In the genomic region with DNA sequence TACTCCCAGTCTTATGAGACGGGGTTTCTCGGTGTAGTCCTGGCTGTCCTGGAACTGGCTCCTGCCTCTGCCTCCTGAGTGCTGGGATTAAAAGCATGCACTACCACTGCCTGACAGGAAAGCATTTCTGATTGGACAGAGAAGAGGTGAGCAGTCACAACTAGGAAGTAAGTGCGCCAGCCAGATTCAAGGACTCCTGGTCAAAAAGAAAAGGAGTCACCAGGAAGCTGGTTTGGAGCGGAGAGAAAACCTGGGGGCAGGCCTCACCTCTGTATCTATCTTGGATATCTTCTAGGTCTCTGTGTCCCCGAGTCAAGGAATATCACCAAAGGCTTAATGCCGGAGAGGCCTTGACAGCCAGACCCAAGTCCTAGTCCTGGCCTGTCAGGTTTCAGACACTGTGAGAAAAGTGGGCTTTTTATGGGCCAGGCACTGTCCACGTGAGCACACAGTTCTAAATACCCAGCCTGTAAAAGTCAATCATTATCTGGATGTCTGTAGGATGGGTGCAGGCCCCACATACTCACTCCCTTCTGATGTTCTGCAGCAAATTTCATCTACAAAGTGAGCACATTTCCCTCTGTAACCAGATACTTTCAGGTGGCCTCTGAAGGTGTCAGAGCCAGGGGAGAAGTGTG, we compare ENCODE assay signal across 20 mouse cellular contexts. TPM values are rescaled to one million over a fixed set of nuclear protein-coding genes. Genes with fewer than 3 reads are reported as not detected.
DNase-seq lines count a peak whose midpoint lies in the region; ATAC-seq and TF ChIP-seq lines count a peak whose summit lies in the region.
"Had no signal": no experiment of that assay in that cellular context is flagged by ENCODE, and none has a peak within 500 bp of the region (broad histone marks: within the 10 kb centered on the region; RNA-seq: fewer than 3 reads in every experiment).

No protein-coding gene starts in this region.

- in situ Hi-C loops in CH12.LX (cut with MboI; ENCODE audit: low pct_ligation_motif_present, low pct_unique_long_range_greater_than_20kb, low sequenced_read_pairs): no loop called here

- TF ChIP-seq POLR2A in kidney, adult 2 months (IDR thresholded peaks at IDR 0.05; ENCODE audit: low read depth, low read length): no peak
- peak; percentile 11 for TF ChIP-seq POLR2A in CH12.LX (IDR thresholded peaks at IDR 0.05; ENCODE audit: low read depth, low read length)

- H3K36me3 ChIP-seq in kidney, adult 2 months (ENCODE audit: control insufficient read depth, insufficient read depth, low read length): no peaks in the 10 kb centered on the region
- H3K36me3 ChIP-seq in kidney, postnatal 0 days (ENCODE audit: insufficient read depth, low read length): 0 out of 2 replicates have a peak, but pooled peaks cover 4% of the 10 kb centered on the region
- H3K36me3 ChIP-seq in CH12.LX (replicated peaks in 1 of 2; ENCODE audit: control insufficient read depth in 1 of 2, insufficient read depth in 1 of 2, low read length in 1 of 2): peaks cover 29 to 55% of the 10 kb centered on the region in 2 experiments
- no peaks in the 10 kb centered on the region for H3K36me3 ChIP-seq in forebrain, embryonic 12.5 days (replicated peaks)
- H3K36me3 ChIP-seq: embryonic facial prominence, embryonic 12.5 days had no signal

- no peak overlapping the region for H3K9ac ChIP-seq in kidney, postnatal 0 days (ENCODE audit: low read depth, low read length)
- peak overlapping the region; percentile 89 for H3K9ac ChIP-seq in CH12.LX (ENCODE audit: insufficient read depth, low read depth)
- H3K9ac ChIP-seq in forebrain, embryonic 12.5 days: no peak overlapping the region
- H3K9ac ChIP-seq: embryonic facial prominence, embryonic 12.5 days; heart, embryonic 15.5 days; hindbrain, embryonic 14.5 days had no signal

- DNase-seq in kidney, adult 2 months: peak; percentile 63
- DNase-seq in kidney, postnatal 4 days: no peak
- DNase-seq in kidney, postnatal 0 days (ENCODE audit: low spot score): no peak
- no peak for DNase-seq in kidney, adult 18-20 months
- DNase-seq in A20 (ENCODE audit: low read depth, low spot score) (peak; percentile 61), CH12.LX (ENCODE audit: extremely low read depth) (no peak)
- DNase-seq: adrenal gland, postnatal 14 days; cerebellum, adult 11-12 months; cerebellum, adult 9-10 months; cerebellum, postnatal 25 days; gastrocnemius, postnatal 10 days; heart, adult 18-20 months; heart, postnatal 14 days had no signal

- no peak overlapping the region for H3K4me3 ChIP-seq in kidney, adult 2 months (ENCODE audit: insufficient read depth, low read depth, low read length)
- no peak overlapping the region for H3K4me3 ChIP-seq in kidney, postnatal 0 days (replicated peaks; ENCODE audit: low read depth, low read length)
- peak overlapping the region; percentile 64 to 94 (median 80) for H3K4me3 ChIP-seq in CH12.LX (replicated peaks in 1 of 3; ENCODE audit: low read depth in 2 of 3, low read length in 2 of 3, poor library complexity in 1 of 3)
- H3K4me3 ChIP-seq in forebrain, embryonic 12.5 days (replicated peaks): no peak overlapping the region
- H3K4me3 ChIP-seq: embryonic facial prominence, embryonic 12.5 days; heart, embryonic 10.5 days; heart, embryonic 15.5 days had no signal

- no peak for TF ChIP-seq EP300 in CH12.LX (IDR thresholded peaks at IDR 0.05; ENCODE audit: low read length)

- H3K79me2 ChIP-seq in CH12.LX (replicated peaks; ENCODE audit: control insufficient read depth, extremely low read depth, insufficient read depth, poor library complexity, severe bottlenecking): peaks cover 54% of the 10 kb centered on the region

- H3K27me3 ChIP-seq in kidney, adult 2 months (replicated peaks; ENCODE audit: control insufficient read depth, insufficient read depth, low read length): no peaks in the 10 kb centered on the region
- H3K27me3 ChIP-seq in kidney, postnatal 0 days (ENCODE audit: insufficient read depth, low read length): no peaks in the 10 kb centered on the region
- no peaks in the 10 kb centered on the region for H3K27me3 ChIP-seq in CH12.LX (replicated peaks)
- H3K27me3 ChIP-seq in forebrain, embryonic 12.5 days: no peaks in the 10 kb centered on the region
- H3K27me3 ChIP-seq: embryonic facial prominence, embryonic 12.5 days; heart, embryonic 15.5 days had no signal

- no peak; the same call in 1 of the 2 replicates for TF ChIP-seq RAD21 in CH12.LX (IDR thresholded peaks at IDR 0.05; ENCODE audit: low read depth, low read length)

- dilution Hi-C loops in CH12.LX (cut with MboI; ENCODE audit: extremely low pct_ligation_motif_present, extremely low pct_unique_long_range_greater_than_20kb, low sequenced_read_pairs): no loop called here

- H3K27ac ChIP-seq in kidney, adult 2 months (ENCODE audit: insufficient read depth, low read depth, low read length): peak overlapping the region; percentile 85
- H3K27ac ChIP-seq in kidney, postnatal 0 days: no peak overlapping the region; the same call in 1 of the 2 replicates
- peak overlapping the region; percentile 99 for H3K27ac ChIP-seq in CH12.LX (ENCODE audit: insufficient read depth, low read depth)
- H3K27ac ChIP-seq in forebrain, embryonic 12.5 days: no peak overlapping the region
- H3K27ac ChIP-seq: embryonic facial prominence, embryonic 12.5 days; heart, embryonic 10.5 days; heart, embryonic 15.5 days; hindbrain, embryonic 14.5 days had no signal

- H3K4me1 ChIP-seq in kidney, adult 2 months (ENCODE audit: control insufficient read depth, insufficient read depth, low read length): peaks cover 3% of the 10 kb centered on the region; the same call in 1 of the 2 replicates
- H3K4me1 ChIP-seq in kidney, postnatal 0 days (replicated peaks; ENCODE audit: insufficient read depth, low read length): no peaks in the 10 kb centered on the region
- peaks cover 27 to 49% of the 10 kb centered on the region in 2 experiments for H3K4me1 ChIP-seq in CH12.LX (ENCODE audit: control insufficient read depth in 1 of 2, insufficient read depth in 2 of 2)
- H3K4me1 ChIP-seq in forebrain, embryonic 12.5 days: peaks cover 4% of the 10 kb centered on the region; the same call in 1 of the 2 replicates
- H3K4me1 ChIP-seq: embryonic facial prominence, embryonic 12.5 days; heart, embryonic 15.5 days had no signal

- WGBS in kidney, adult 2 months: 60% methylated on average over 7 of the region's 7 CpGs
- WGBS in kidney, postnatal 0 days: 81% methylated on average over 7 of the region's 7 CpGs
- WGBS in forebrain, embryonic 12.5 days: 90% methylated on average over 7 of the region's 7 CpGs

- H3K4me2 ChIP-seq in kidney, postnatal 0 days (ENCODE audit: low read length): no peak overlapping the region
- H3K4me2 ChIP-seq in CH12.LX (ENCODE audit: insufficient read depth, low read depth, poor library complexity, severe bottlenecking): peak overlapping the region; percentile 91
- no peak overlapping the region for H3K4me2 ChIP-seq in forebrain, embryonic 12.5 days
- H3K4me2 ChIP-seq: embryonic facial prominence, embryonic 12.5 days; heart, embryonic 15.5 days; hindbrain, embryonic 14.5 days had no signal

- ATAC-seq in kidney, postnatal 0 days (replicated peaks; ENCODE audit: low FRiP score, low read depth): peak; percentile 38; the same call in 1 of the 2 replicates
- no peak for ATAC-seq in forebrain, embryonic 12.5 days (ENCODE audit: low FRiP score)
- ATAC-seq: CD4-positive, CD25-positive, alpha-beta regulatory T cell, adult 4 months; forebrain, embryonic 16.5 days had no signal

- no peaks in the 10 kb centered on the region for H3K9me3 ChIP-seq in kidney, postnatal 0 days (replicated peaks; ENCODE audit: low read length)
- H3K9me3 ChIP-seq in CH12.LX (replicated peaks; ENCODE audit: low read length): no peaks in the 10 kb centered on the region
- H3K9me3 ChIP-seq in forebrain, embryonic 12.5 days: no peaks in the 10 kb centered on the region
- H3K9me3 ChIP-seq: embryonic facial prominence, embryonic 12.5 days; heart, embryonic 10.5 days; heart, embryonic 15.5 days had no signal

- no peak for TF ChIP-seq CTCF in kidney, adult 2 months (conservative IDR thresholded peaks at IDR 0.05; ENCODE audit: insufficient read depth, insufficient read length, low read depth, low read length)
- TF ChIP-seq CTCF in kidney, postnatal 0 days (IDR thresholded peaks at IDR 0.05; ENCODE audit: low read depth): no peak
- no peak for TF ChIP-seq CTCF in CH12.LX (conservative IDR thresholded peaks at IDR 0.05 in 1 of 2, IDR thresholded peaks at IDR 0.05 in 1 of 2; ENCODE audit: low read depth in 2 of 2, low read length in 2 of 2)

TF ChIP-seq in CH12.LX, 34 proteins besides CTCF, POLR2A, EP300 and RAD21 (continues in another document):
- TF ChIP-seq NRF1 (IDR thresholded peaks at IDR 0.05; ENCODE audit: low read depth, low read length) (0 out of 2 replicates have a peak, but pooled peaks have one; percentile 8), ZMIZ1 (IDR thresholded peaks at IDR 0.05; ENCODE audit: low read depth, low read length) (peak; percentile 47), MXI1 (IDR thresholded peaks at IDR 0.05; ENCODE audit: low read depth, low read length) (peak; percentile 51; the same call in 1 of the 2 replicates), ELF1 (IDR thresholded peaks at IDR 0.05; ENCODE audit: low read depth, low read length) (peak; percentile 73), MAX (IDR thresholded peaks at IDR 0.05; ENCODE audit: low read length) (peak; percentile 11; the same call in 1 of the 2 replicates), BHLHE40 (IDR thresholded peaks at IDR 0.05; ENCODE audit: low read depth, low read length) (peak; percentile 36), TBP (conservative IDR thresholded peaks at IDR 0.05; ENCODE audit: low read depth, low read length) (peak; percentile 40; the same call in 1 of the 2 replicates), POLR2AphosphoS2 (IDR thresholded peaks at IDR 0.05; ENCODE audit: low read depth, low read length) (0 out of 2 replicates have a peak, but pooled peaks have one; percentile 1), ZKSCAN1 (IDR thresholded peaks at IDR 0.05; ENCODE audit: borderline replicate concordance, low read depth, low read length) (no peak), CHD2 (IDR thresholded peaks at IDR 0.05; ENCODE audit: low read length) (no peak), SIN3A (IDR thresholded peaks at IDR 0.05; ENCODE audit: low read length) (peak; percentile 80), UBTF (IDR thresholded peaks at IDR 0.05; ENCODE audit: low read depth, low read length) (peak; percentile 27; the same call in 1 of the 2 replicates), ETS1 (conservative IDR thresholded peaks at IDR 0.05; ENCODE audit: low read depth, low read length) (0 out of 2 replicates have a peak, but pooled peaks have one; percentile 26), CHD1 (IDR thresholded peaks at IDR 0.05; ENCODE audit: low read depth, low read length) (peak; percentile 40), JUND (conservative IDR thresholded peaks at IDR 0.05; ENCODE audit: low read depth, low read length) (no peak)

RNA-seq across cellular contexts. Expression of gene Bid, which starts 23.9 kb away (rescaled TPM):
- 59.8 and 60.6 TPM in 2 replicates for polyA plus RNA-seq in kidney, adult 2 months (2012; rRNA removed)
- 34.2 and 35.8 TPM in 2 replicates for polyA plus RNA-seq in kidney, postnatal 0 days (2015; fragmentation: Nextera tagmentation; extraction: Ambion mirVana)
- total RNA-seq in CH12.LX (2012; rRNA removed): 102 and 118 TPM in 2 replicates
- total RNA-seq in CH12.LX (2014; rRNA removed): 132 and 148 TPM in 2 replicates
- polyA plus RNA-seq in CH12.LX (2012; ENCODE audit: insufficient read length, low read depth): 129 and 144 TPM in 2 replicates
- polyA plus RNA-seq in forebrain, embryonic 12.5 days (2016; fragmentation: Nextera tagmentation; extraction: Ambion mirVana): 15.3 and 15.6 TPM in 2 replicates

Comparison
In these comparisons a context has a peak if more than half of its experiments do, and no peak if none do; other contexts are left out.
1. DNase-seq: peak in kidney, adult 2 months (single experiment) and A20 (single experiment); none in kidney, postnatal 4 days (0 of 2), kidney, postnatal 0 days (single experiment), kidney, adult 18-20 months (single experiment) and CH12.LX (single experiment).
2. H3K27ac ChIP-seq: peak in kidney, adult 2 months (single experiment) and CH12.LX (single experiment); none in kidney, postnatal 0 days (single experiment) and forebrain, embryonic 12.5 days (single experiment).
3. H3K4me3 ChIP-seq: peak in CH12.LX (3 of 3); none in kidney, adult 2 months (single experiment), kidney, postnatal 0 days (single experiment) and forebrain, embryonic 12.5 days (single experiment).